Mouse (Mus musculus) midbrain, embryonic 16.5 days (tissue): ENCODE results near the gene Tnfrsf12a. TPM values are rescaled to one million over a fixed set of nuclear protein-coding genes. Genes with fewer than 3 reads are reported as not detected.

Experiments
- ATAC-seq: fragments of 200-750 bp; cut with Nextera tagmentation; 2 replicates; pipeline ENCODE4 v1.8.0; 2017; ENCODE audit warnings: moderate TSS enrichment
- H3K27ac ChIP-seq: fragments of 300-500 bp; sonication (generic); 2 replicates; pipeline ENCODE4 v1.5.1; 2014; ENCODE audit warnings: mild to moderate bottlenecking, low read length, mixed read lengths
- H3K27me3 ChIP-seq: fragments of 300-500 bp; sonication (generic); 2 replicates; pipeline ENCODE4 v1.6.1; 2014; ENCODE audit warnings: low read depth, low read length, mixed read lengths; ENCODE audit not compliant: control insufficient read depth, insufficient read depth
- H3K36me3 ChIP-seq: fragments of 300-500 bp; sonication (generic); 2 replicates; pipeline ENCODE4 v1.6.1; 2014; ENCODE audit warnings: mild to moderate bottlenecking, low read length, moderate library complexity, mixed read lengths; ENCODE audit not compliant: control insufficient read depth, insufficient read depth
- H3K4me1 ChIP-seq: fragments of 300-500 bp; sonication (generic); 2 replicates; pipeline ENCODE4 v1.6.1; 2014; ENCODE audit warnings: mild to moderate bottlenecking, low read length, mixed read lengths; ENCODE audit not compliant: control insufficient read depth, insufficient read depth
- H3K4me2 ChIP-seq: fragments of 300-500 bp; sonication (generic); 2 replicates; pipeline ENCODE4 v1.6.1; 2014; ENCODE audit warnings: mild to moderate bottlenecking, low read length, mixed read lengths
- H3K4me3 ChIP-seq: fragments of 300-500 bp; sonication (generic); 2 replicates; pipeline ENCODE4 v1.5.1; 2014; ENCODE audit warnings: low read depth, mild to moderate bottlenecking, low read length, moderate library complexity, mixed read lengths
- H3K9ac ChIP-seq: fragments of 300-500 bp; sonication (generic); 2 replicates; pipeline ENCODE4 v1.6.1; 2014; ENCODE audit warnings: low read depth, low read length, mixed read lengths
- H3K9me3 ChIP-seq: fragments of 300-500 bp; sonication (generic); replicated peaks from 2 replicates; pipeline ENCODE4 v1.6.1; 2014; ENCODE audit warnings: mild to moderate bottlenecking, low read length, mixed read lengths; ENCODE audit not compliant: control insufficient read depth, poor library complexity, severe bottlenecking
- WGBS: fragments of 180-500 bp; shearing (Covaris S2); extraction: QIAGEN DNeasy Blood & Tissue Kit; methylation state at CpG from one replicate; pipeline ENCODE4 v1.1.7; 2014; 5-methylcytosine and 5-hydroxymethylcytosine counted together
- polyA plus RNA-seq: library from polyadenylated mRNA; unstranded; fragments of >200 nt; fragmentation: Nextera tagmentation; extraction: Ambion mirVana; gene quantifications from 2 replicates; pipeline ENCODE4 v1.2.1, GENCODE M21; 2015

Gene Tnfrsf12a
- polyA plus RNA-seq, 1 experiment from 2014 or later = 2.5 TPM

- H3K4me1 ChIP-seq = no peaks in the 10 kb centered on the region
- H3K36me3 ChIP-seq = no peaks in the 10 kb centered on the region
- H3K9me3 ChIP-seq = no peaks in the 10 kb centered on the region
- H3K4me2 ChIP-seq = no peak overlapping the region
- WGBS = 3% methylated on average over 3 of the region's 3 CpGs
- H3K4me3 ChIP-seq = no peak overlapping the region
- no peaks in the 10 kb centered on the region; the same call in 1 of the 2 replicates for H3K27me3 ChIP-seq
- peak; percentile 49; the same call in 1 of the 2 replicates for ATAC-seq
- H3K9ac ChIP-seq = no peak overlapping the region
- H3K27ac ChIP-seq = no peak overlapping the region
These were observed 28.9 kb upstream of the Tnfrsf12a start for GRCm38 (mm10) chr17:23706212-23706611.

DNA sequence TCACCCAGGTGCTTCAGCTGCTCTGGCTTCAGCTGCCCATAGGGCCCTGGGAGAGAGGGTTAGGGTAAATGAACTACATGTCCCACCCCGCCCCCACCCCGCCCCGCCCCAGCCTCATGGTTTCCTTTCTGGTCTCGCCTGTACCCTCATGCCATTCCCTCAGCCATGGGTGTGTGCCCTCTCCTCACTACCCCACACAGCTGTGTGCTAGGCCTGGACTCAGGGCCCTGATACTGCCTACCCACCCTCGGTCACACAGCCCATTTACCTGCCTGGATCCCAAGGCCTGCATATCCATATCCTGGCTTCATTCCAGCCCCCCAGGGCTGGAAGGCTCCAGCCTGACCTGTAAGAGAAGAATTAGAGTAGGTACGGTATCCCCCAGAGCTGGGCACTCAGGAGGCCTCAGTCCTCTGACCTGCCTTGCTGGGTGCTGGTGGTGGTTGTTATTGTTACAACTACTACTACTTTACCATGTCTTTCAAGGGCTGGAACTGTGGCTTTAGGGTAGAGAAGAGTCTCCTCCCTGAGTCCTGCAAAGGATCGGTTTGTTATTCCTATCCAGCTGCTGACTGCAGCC is 28.3 kb upstream of the Tnfrsf12a start:
- ATAC-seq = 0 out of 2 replicates have a peak, but pooled peaks have one; percentile 36
- no peaks in the 10 kb centered on the region; the same call in 1 of the 2 replicates for H3K27me3 ChIP-seq
- H3K4me1 ChIP-seq = no peaks in the 10 kb centered on the region
- H3K27ac ChIP-seq = no peak overlapping the region
- no peaks in the 10 kb centered on the region for H3K9me3 ChIP-seq
- no peaks in the 10 kb centered on the region for H3K36me3 ChIP-seq
- 79% methylated on average over 7 of the region's 7 CpGs for WGBS
- no peak overlapping the region for H3K4me2 ChIP-seq
- H3K4me3 ChIP-seq = no peak overlapping the region
- H3K9ac ChIP-seq = no peak overlapping the region

GRCm38 (mm10) chr17:23704741-23705140 is 27.5 kb upstream of the Tnfrsf12a start:
- Histone ChIP-seq H3K4me2 (no peak overlapping the region), H3K4me3 (no peak overlapping the region), H3K36me3 (no peaks in the 10 kb centered on the region), H3K9me3 (no peaks in the 10 kb centered on the region), H3K4me1 (peaks cover 3% of the 10 kb centered on the region; the same call in 1 of the 2 replicates), H3K27me3 (no peaks in the 10 kb centered on the region; the same call in 1 of the 2 replicates), H3K27ac (no peak overlapping the region), H3K9ac (no peak overlapping the region)
- ATAC-seq = no peak
- 52% methylated on average over 7 of the region's 7 CpGs for WGBS

- no peak for ATAC-seq
- WGBS = 84% methylated on average over 9 of the region's 9 CpGs
- H3K9ac ChIP-seq = no peak overlapping the region
These were observed 26.0 kb upstream of the Tnfrsf12a start for GRCm38 (mm10) chr17:23703301-23703700.

DNA sequence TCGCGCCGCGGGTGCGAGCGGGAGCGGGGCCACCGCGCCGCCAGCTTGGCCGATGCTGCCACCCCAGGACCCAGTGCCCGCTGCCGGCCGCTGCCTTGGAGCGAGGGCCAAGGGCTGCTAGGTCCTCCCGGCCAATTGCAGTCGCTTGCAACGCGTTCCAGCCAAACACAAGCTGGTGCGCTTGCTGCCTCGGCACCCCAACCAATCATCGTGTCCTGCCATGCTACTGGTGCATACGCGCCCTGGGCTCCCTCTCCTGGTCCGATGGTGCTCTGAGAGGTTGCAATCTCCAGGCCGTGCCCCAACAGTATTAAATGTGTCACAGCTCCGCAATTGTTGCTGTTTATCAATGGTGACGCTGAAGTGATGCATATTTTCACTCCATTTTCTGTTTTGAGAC is 22.8 kb upstream of the Tnfrsf12a start:
- Histone ChIP-seq H3K4me2 (peak overlapping the region; percentile 97), H3K9ac (peak overlapping the region; percentile 81), H3K4me3 (peak overlapping the region; percentile 81), H3K27ac (peak overlapping the region; percentile 67), H3K36me3 (no peaks in the 10 kb centered on the region), H3K9me3 (no peaks in the 10 kb centered on the region), H3K27me3 (peaks cover 17% of the 10 kb centered on the region), H3K4me1 (peaks cover 8% of the 10 kb centered on the region)
- peak; percentile 98 for ATAC-seq
- 0% methylated on average over 18 of the region's 28 CpGs for WGBS

More at GRCm38 (mm10) chr17:23703301-23703700, 26.0 kb upstream of the Tnfrsf12a start:
- Histone ChIP-seq H3K36me3 (no peaks in the 10 kb centered on the region), H3K4me2 (no peak overlapping the region), H3K4me1 (peaks cover 8% of the 10 kb centered on the region), H3K4me3 (no peak overlapping the region), H3K9me3 (no peaks in the 10 kb centered on the region), H3K27ac (no peak overlapping the region), H3K27me3 (peaks cover 4% of the 10 kb centered on the region; the same call in 1 of the 2 replicates)

DNA sequence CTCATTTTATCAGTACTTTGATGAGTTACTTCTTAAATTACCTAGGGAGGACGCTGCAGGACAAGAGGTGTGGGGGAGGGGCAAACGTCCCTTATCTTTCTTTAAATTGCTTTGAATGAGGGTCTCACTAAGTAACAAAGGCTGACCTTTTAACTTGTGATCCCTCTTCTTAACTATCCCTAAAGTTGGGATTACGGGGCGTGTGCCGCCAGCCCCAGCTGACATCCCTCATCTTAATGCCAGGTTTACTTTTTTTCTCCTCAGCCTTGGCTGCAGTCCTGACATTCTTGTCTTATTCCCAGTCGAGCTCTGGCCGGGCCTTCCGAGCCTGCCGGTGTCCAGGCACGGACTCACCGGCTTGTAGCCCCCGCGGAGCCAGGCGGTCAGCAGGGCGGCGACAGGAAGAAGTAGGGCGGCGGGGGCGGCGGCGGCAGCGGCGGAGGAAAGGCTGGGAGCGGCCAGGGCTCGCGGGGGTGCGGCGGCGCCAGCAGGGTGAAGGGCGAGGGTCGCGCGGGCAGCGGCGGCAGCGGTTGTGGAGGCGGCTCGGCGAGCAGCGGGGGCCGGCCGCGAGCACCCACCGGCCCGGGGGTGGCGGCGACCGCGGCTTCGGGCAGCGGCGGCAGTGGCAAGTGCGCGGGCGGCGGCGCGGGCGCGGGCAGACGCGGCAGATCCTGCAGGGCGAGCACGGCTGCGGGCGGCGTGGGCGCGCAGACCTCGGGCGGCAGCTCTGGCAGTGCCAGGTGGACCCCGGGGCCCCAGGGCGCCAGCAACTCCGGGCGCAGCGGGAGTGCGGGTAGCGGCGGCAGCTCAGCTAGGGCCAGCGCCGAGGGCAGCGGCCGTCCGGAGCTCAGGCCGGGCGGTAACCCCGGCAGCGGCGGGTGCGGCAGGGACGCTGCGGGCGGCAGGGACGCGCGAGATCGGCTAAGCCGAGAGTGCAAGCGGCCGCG is 22.1 kb upstream of the Tnfrsf12a start:
- Histone ChIP-seq H3K27me3 (peaks cover 17% of the 10 kb centered on the region), H3K9ac (peak overlapping the region; percentile 81), H3K27ac (peak overlapping the region; percentile 67), H3K4me3 (peak overlapping the region; percentile 81), H3K9me3 (no peaks in the 10 kb centered on the region), H3K4me1 (peaks cover 8% of the 10 kb centered on the region), H3K36me3 (no peaks in the 10 kb centered on the region), H3K4me2 (peak overlapping the region; percentile 97)
- under 1% methylated on average over 88 of the region's 101 CpGs for WGBS
- ATAC-seq = peak; percentile 67

DNA sequence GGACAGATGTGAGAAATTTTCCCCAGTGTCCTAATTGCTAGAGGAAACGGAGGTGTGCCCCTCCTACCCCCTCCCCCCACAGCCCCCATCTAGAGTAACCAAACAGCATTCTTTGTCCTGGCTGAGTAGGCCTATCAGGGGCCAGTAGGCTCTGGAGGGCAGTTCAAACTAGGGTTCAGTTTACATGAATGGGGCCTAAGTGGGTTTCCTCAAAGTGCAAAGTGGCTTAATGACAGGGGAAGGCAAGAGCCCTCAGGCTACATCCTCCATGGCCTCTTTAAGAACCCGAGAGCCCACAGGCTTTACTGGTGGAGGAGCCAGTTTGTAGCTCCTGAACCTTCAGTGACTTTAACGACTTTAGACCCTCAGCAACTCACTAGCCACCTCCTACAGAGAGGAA is 18.5 kb upstream of the Tnfrsf12a start:
- peaks cover 8% of the 10 kb centered on the region for H3K4me1 ChIP-seq
- H3K36me3 ChIP-seq = no peaks in the 10 kb centered on the region
- peaks cover 17% of the 10 kb centered on the region for H3K27me3 ChIP-seq
- H3K4me2 ChIP-seq = no peak overlapping the region
- no peak overlapping the region for H3K27ac ChIP-seq
- no peak for ATAC-seq
- no peak overlapping the region for H3K4me3 ChIP-seq
- WGBS = 19% methylated on average over 3 of the region's 3 CpGs
- no peak overlapping the region for H3K9ac ChIP-seq
- no peaks in the 10 kb centered on the region for H3K9me3 ChIP-seq

DNA sequence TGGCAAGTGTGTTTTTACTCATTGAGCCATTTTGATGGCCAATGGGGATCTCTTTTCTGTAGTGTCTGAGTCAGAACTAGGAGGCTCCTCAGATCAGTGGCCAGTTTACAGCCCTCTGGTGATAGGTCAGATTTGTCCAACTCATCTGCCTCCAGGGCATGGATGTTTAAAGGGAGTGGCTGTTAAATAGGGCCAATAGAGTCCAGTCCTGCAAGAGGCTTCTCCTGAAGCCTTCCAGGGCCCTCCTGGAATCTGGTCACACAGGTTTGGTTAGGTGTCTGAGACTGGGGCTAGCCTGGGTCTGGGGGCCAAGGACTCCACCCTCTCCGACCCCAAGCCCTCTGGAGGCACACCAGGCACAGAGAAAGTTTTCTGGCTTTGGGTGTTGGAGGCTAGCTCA is 17.2 kb upstream of the Tnfrsf12a start:
- H3K4me2 ChIP-seq = no peak overlapping the region
- 81% methylated on average over 1 of the region's 1 CpGs for WGBS

More for the DNA sequence above, 17.2 kb upstream of the Tnfrsf12a start:
- Histone ChIP-seq H3K27me3 (peaks cover 17% of the 10 kb centered on the region), H3K9me3 (no peaks in the 10 kb centered on the region), H3K36me3 (no peaks in the 10 kb centered on the region), H3K4me1 (peaks cover 5% of the 10 kb centered on the region; the same call in 1 of the 2 replicates), H3K27ac (no peak overlapping the region), H3K4me3 (no peak overlapping the region), H3K9ac (no peak overlapping the region)
- no peak for ATAC-seq
